Mouse (Mus musculus) brain, embryonic 14.5 days (tissue): Measurements from ENCODE around the gene Plxna4. TPM values are rescaled to one million over a fixed set of nuclear protein-coding genes. Genes with fewer than 3 reads are reported as not detected.
"Not testable (repeated sequence)": the region's sequence is repeated elsewhere in the genome, so short reads cannot be mapped to it uniquely, and the experiment has no call there.

Experiments used
- DNase-seq: peaks from one replicate; pipeline ENCODE4 v3.0.0-alpha.2; 2011; ENCODE audit warnings: low read depth
- CTCF ChIP-seq: fragments of 200-500 bp; IDR thresholded peaks from 2 replicates; pipeline ENCODE4 v1.5.1; 2012; ENCODE audit warnings: inconsistent platforms, mild to moderate bottlenecking, moderate library complexity, borderline replicate concordance; ENCODE audit not compliant: insufficient read depth, insufficient read length; ENCODE audit errors: extremely low read depth
- POLR2A ChIP-seq: fragments of 200-500 bp; IDR thresholded peaks from 2 replicates; pipeline ENCODE4 v1.6.1; 2012; ENCODE audit warnings: mild to moderate bottlenecking, inconsistent platforms, borderline replicate concordance; ENCODE audit not compliant: poor library complexity, insufficient read depth, insufficient read length, severe bottlenecking; ENCODE audit errors: extremely low read depth
- polyA plus RNA-seq: library from polyadenylated mRNA; depleted of rRNA; stranded (reverse); fragments of >200 nt; gene quantifications from 2 replicates; pipeline ENCODE4 v1.2.3, GENCODE M21; 2012

The Plxna4 gene
- polyA plus RNA-seq, 1 experiment = 24.6 TPM

DNA sequence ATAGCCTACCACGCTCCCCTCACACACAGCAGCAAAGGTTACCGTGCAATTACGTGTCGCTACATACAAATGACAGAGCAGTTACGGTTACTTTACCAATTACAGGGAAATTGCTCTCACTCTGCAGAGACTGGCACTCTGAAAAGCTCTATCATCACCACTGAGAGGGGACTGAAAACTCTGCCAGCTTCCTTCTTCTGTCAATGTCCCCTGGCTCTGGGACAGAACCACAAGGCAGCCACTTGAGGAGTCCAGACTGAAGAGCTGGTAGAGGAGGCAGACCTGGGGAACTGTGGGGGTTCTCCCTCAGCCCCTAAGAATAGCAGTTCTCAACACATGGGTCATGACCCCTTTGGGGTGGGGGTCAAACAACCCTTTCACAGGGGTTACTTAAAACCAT lies 83.0 kb downstream of the Plxna4 start:
- TF ChIP-seq CTCF (no peak), POLR2A (no peak)
- peak; percentile 64 for DNase-seq

DNA sequence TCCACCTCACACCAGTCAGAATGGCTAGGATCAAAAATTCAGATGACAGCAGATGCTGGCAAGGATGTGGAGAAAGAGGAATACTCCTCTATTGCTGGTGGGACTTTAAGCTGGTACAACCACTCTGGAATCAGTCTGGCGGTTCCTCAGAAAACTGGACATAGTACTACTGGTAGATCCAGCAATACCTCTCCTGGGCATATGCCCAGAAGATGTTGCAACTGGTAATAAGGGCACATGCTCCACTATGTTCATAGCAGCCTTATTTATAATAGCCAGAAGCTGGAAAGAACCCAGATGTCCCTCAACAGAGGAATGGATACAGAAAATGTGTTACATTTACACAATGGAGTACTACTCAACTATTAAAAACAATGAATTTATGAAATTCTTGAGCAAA lies 86.8 kb downstream of the Plxna4 start:
- not testable (repeated sequence) for DNase-seq

DNA sequence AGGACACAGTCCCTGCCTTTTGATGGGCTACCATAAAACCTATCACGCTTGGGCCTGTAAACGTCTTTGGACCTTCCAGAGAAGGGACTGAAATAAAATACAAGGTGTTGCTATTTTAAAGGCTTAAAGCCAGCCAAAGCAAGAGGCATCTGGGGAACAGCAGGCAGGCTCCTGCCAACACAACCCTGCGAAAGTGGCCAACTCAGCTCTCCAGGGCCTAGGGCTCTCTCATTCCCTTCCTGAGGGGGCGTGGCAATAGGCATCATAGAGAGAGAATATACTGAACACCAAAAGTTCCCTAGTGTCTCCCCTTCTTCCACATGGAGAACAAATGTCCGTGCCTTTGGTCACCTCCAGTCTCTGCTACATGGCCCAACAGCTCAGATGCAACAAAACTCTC lies 89.9 kb downstream of the Plxna4 start:
- no peak for TF ChIP-seq POLR2A
- no peak for TF ChIP-seq CTCF
- DNase-seq = no peak

DNA sequence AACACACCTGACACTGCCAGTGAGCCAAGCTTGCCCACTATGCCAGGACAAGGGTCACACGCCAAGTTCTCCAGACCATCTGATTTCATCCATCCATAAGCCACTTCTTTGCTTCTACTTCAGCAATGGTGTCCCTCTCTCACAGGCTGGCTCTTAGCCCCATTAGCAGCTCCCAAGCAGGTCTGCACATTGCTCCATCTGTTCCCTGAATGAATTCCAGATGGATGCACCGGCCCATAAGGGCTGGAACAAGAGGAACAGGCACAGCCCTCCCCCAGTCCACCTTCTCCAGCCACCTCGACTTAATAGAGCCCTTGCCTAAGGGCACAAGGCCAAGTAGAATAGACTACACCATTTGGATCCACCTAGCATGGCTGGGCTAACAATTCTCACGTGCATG lies 91.9 kb downstream of the Plxna4 start:
- peak; percentile 80 for DNase-seq
- TF ChIP-seq POLR2A = no peak
- TF ChIP-seq CTCF = no peak

DNA sequence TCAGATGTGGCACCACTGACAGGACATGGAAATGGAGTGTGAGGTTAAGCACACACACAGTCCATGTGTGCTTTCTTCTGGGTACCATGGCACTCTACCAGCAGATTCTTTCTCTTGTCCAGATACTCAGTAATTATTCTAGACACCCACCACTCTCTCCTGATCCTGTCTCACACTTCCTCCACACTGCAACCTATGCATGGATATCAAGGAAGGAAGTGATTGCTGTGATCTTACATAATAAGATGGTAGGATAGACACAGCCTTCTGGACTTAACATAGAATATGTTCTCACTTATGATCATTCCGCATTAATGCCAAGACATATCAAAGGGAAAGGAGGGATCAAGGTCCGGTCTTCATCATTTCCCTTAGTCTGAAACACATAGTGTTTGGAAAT lies 92.5 kb downstream of the Plxna4 start:
- no peak for TF ChIP-seq CTCF

DNA sequence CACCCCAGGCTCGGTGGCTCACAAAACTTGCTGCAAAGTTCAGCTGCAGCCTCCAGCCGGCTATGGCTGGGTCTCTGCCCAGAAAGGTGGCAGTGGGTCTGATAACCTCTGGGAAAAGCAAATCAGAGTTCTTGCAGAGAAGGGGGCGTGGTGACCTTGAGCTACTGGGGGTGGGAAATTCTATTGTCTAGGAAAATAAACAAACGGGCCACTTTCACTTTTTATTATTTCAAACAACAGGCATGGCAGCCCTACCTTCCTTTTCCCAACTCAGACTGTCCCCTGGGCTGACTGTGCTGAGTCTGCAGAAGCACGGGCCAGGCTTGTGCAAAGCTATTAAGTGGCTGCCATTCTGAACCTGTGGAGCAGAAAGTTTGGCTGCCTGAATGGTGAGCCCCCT lies 94.4 kb downstream of the Plxna4 start:
- DNase-seq = peak; percentile 43
- TF ChIP-seq CTCF = no peak
- TF ChIP-seq POLR2A = no peak

More for the DNA sequence above, 92.5 kb downstream of the Plxna4 start:
- no peak for DNase-seq

DNA sequence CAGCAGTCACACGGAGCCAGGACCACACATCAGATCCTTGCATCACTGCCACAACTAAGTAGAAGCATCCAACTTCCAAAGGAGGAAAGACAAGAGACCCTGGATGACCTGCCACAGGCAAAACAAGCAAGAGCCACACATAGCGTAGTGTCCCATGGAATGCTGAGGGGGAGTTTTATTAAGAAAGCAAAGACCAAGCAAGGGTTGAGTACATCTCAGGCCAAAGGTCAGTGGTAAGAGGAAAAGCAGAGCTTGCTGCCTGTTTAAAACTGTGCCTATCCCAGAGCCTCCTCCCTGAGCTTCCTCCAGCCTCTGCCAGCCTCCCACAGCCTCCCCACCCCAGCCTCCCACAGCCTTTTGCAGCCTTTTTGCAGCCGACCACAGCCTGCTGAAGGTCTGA lies 100.9 kb downstream of the Plxna4 start:
- TF ChIP-seq CTCF = no peak
- no peak for TF ChIP-seq POLR2A
- DNase-seq = no peak

DNA sequence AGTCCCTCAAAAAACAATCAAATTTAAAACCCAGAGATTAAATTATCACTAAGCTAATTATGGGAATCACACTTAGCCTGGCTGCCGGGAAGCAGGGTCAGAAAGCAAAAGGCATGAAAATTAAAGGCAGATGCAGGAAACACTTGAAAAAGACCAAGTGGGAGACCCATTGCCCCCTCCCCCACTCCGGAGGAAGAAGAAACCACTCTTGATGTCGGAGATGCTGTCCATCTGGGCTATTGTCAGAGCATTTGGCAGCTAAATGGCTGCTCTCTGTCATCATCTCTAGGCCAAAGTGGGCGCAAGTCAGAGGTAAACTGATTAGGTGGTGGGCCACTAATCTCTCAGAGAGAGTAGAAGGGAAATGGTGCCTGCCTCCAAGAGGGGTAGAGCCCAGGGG lies 105.5 kb downstream of the Plxna4 start:
- TF ChIP-seq POLR2A (no peak), CTCF (no peak)
- no peak for DNase-seq

DNA sequence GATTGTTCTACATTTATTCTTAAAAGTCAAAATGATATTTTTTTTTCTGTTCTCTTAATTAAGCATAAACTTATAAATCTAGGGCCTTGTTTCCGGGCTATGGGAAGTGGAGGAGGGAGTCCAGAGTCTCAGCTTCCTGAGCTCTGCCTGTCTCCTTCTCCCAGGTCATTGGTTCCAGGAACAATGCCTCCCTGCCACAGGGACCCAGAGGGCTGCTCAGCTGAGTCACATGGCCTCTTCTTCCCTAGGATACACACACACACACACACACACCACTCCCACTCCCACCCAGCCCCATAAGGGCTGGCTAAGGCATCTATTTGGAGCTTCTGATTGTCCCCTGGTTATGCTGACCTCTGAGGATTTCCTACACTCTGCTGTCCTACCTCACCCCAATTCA lies 107.3 kb downstream of the Plxna4 start:
- TF ChIP-seq CTCF (no peak), POLR2A (no peak)
- no peak for DNase-seq

DNA sequence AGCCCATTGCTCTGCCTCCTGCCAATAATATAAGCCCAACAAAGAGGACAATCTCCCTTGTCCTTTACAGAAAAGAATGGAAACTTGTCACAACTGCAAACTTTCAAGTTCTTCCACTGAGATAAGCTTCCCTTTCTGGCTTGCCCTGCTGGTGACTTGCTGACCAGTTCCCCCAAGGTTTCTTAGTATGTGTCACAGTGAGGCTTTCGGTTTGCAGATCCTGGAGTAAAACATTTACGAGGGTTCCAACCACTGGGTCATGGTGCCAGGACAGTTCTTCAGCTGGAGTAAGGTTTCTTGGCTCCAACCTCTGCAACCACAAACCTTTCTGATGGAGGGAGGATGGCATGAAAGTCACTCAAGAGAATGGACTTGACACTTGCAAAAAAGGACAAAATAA lies 108.2 kb downstream of the Plxna4 start:
- TF ChIP-seq POLR2A = no peak
- TF ChIP-seq CTCF = no peak
- DNase-seq = no peak

DNA sequence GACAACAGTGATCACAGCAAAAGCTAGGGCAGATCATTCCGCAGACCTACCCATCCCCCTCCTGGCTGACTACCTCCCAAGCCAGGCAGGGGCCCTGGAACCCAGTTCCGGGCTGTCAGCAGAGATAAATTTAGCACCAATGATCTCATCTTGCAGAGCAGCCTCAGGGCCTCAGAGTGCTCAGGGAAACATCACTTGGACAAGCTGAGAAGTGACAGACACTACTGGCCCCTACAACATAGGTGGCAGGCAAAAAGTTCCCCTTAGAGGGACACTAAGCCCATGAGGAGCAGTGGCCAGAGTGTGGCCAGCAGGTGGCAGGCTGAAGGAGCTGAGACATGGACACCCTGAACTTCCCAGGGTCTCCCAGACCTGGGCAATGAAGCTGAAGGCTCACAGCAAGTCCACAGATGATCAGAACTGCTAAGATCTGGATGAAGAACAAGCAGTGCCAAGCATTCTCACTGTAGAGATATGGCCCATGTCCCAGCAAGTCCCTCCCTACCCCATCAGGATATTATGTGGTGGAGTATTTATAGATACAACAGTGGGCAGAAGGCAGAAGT lies 108.7 kb downstream of the Plxna4 start:
- DNase-seq = peak; percentile 38
- TF ChIP-seq POLR2A (no peak), CTCF (peak; percentile 53; the same call in 1 of the 2 replicates)

DNA sequence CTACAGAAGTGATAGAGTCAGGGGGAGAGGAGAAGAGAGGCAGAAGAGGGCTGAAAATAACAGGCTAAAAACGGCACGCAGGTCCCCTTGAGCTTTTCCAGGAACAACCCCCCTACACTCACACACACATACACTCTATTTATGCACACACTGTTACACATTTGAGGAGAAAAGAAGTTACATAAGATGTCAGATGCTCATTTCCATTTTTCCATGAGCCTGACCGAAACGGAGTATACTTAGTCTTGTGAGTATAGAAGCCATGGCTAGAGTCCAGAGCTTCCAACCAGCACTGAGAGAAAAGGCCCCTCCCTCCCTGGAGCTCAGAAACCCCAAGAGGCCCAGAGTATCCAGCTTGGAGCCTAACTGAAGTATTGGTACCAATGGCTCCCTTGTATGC lies 112.0 kb downstream of the Plxna4 start:
- TF ChIP-seq POLR2A (no peak), CTCF (no peak)
- DNase-seq = no peak

DNA sequence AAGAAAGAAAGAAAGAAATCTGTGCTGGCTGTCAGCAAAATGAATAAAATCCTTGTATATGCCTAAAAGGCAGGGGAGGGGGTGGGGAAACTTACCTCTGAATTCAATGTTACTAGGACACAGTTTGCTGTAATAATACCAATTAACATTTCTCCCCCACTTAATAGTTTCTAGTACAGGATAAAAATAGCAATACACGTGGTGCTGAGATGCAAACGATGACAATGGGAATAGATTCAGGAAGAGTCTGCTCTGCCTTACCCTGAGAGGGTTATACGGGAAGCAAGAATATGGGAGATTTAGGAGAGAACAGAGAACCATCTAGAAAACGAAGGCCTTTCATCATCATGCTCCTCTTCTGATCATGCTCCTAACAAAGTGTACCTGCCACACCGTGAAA lies 115.9 kb downstream of the Plxna4 start:
- TF ChIP-seq CTCF = no peak
- TF ChIP-seq POLR2A = no peak
- DNase-seq = peak; percentile 39
